Mouse (Mus musculus) heart, adult 2 months (tissue): ENCODE data around the gene Hacl1.

Experiments
- CTCF ChIP-seq: fragments of 200-600 bp; IDR thresholded peaks from 2 replicates; pipeline ENCODE4 v1.8.1; 2022; ENCODE audit warnings: antibody characterized with exemption, mild to moderate bottlenecking, moderate library complexity
- POLR2A ChIP-seq: fragments of 200-500 bp; IDR thresholded peaks from 2 replicates; pipeline ENCODE4 v1.6.1; 2011; ENCODE audit warnings: mild to moderate bottlenecking, low read depth, low read length, control low read depth; ENCODE audit not compliant: insufficient read depth

DNA sequence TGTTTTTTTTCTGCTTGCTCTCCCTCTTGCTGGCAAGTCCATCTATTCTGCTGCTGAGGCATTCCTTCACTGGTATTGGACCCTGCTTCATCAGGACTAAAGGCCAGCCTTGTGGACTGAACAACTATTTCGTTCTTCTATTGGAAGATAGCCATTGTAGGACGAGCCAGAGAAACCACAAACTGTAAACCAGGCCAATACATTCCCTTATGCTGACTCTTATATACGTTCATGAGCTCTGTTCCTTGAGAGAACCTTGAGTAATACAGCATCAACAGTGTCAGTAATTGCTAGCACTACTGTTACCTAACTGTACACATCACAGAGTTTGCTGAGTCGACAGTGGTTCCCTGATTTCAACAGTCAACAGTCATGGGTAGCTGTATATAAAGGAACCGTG lies 27.4 kb downstream of the Hacl1 start:
- TF ChIP-seq POLR2A, result no peak
- no peak for TF ChIP-seq CTCF
